Mouse (Mus musculus) myocyte (in vitro differentiated cells): ENCODE results near the gene Crtc3. TPM values are rescaled to one million over a fixed set of nuclear protein-coding genes. Genes with fewer than 3 reads are reported as not detected.

Experiments
- H3K27me3 ChIP-seq: one replicate; pipeline ENCODE4 v1.6.1; 2011; ENCODE audit not compliant: control insufficient read depth, insufficient read depth, insufficient read length
- H3K36me3 ChIP-seq: one replicate; pipeline ENCODE4 v1.6.1; 2011; ENCODE audit not compliant: control insufficient read depth, insufficient read depth
- H3K4me2 ChIP-seq: one replicate; pipeline ENCODE4 v1.6.1; 2011; ENCODE audit warnings: low read depth, control low read depth
- H3K4me3 ChIP-seq: one replicate; pipeline ENCODE4 v1.5.1; 2011; ENCODE audit warnings: mild to moderate bottlenecking, control low read depth, moderate library complexity
- H3K79me2 ChIP-seq: one replicate; pipeline ENCODE4 v1.6.1; 2011; ENCODE audit not compliant: control insufficient read depth, insufficient read depth
- H3ac ChIP-seq: one replicate; pipeline ENCODE4 v1.6.1; 2011; ENCODE audit not compliant: control insufficient read depth, insufficient read length
- CEBPB ChIP-seq: IDR thresholded peaks from 2 replicates; pipeline ENCODE4 v1.6.1; 2011; ENCODE audit warnings: mild to moderate bottlenecking, moderate library complexity; ENCODE audit not compliant: poor library complexity, insufficient read depth, severe bottlenecking
- E2F4 ChIP-seq: IDR thresholded peaks from one replicate; pipeline ENCODE4 v1.6.1; 2011; ENCODE audit warnings: mild to moderate bottlenecking, control low read depth, moderate library complexity; ENCODE audit not compliant: insufficient read depth
- MAX ChIP-seq: IDR thresholded peaks from one replicate; pipeline ENCODE4 v1.6.1; 2011; ENCODE audit warnings: low read depth, mild to moderate bottlenecking, control low read depth
- MYOD1 ChIP-seq, 3 experiments: IDR thresholded peaks; one replicate each; pipeline ENCODE4 v1.6.1; 2011; ENCODE audit warnings: control low read depth in 2 of 3, low read depth in 2 of 3, mild to moderate bottlenecking in 2 of 3, moderate library complexity in 1 of 3; ENCODE audit not compliant: insufficient read length in 2 of 3, control insufficient read depth in 1 of 3
- MYOG ChIP-seq, 3 experiments: IDR thresholded peaks; one replicate each; pipeline ENCODE4 v1.6.1; 2011; ENCODE audit warnings: control low read depth in 2 of 3, low read depth in 2 of 3, mild to moderate bottlenecking in 2 of 3; ENCODE audit not compliant: insufficient read length in 2 of 3, control insufficient read depth in 1 of 3, insufficient read depth in 1 of 3
- POLR2A ChIP-seq: IDR thresholded peaks from one replicate; pipeline ENCODE4 v1.6.1; 2011; ENCODE audit warnings: low read depth, mild to moderate bottlenecking, control low read depth, moderate library complexity; ENCODE audit not compliant: insufficient read length
- POLR2AphosphoS2 ChIP-seq: IDR thresholded peaks from one replicate; pipeline ENCODE4 v1.6.1; 2011; ENCODE audit warnings: low read depth, control low read depth; ENCODE audit not compliant: insufficient read length
- REST ChIP-seq: IDR thresholded peaks from one replicate; pipeline ENCODE4 v1.6.1; 2011; ENCODE audit warnings: mild to moderate bottlenecking, control low read depth, moderate library complexity; ENCODE audit not compliant: insufficient read depth, insufficient read length
- SRF ChIP-seq: IDR thresholded peaks from one replicate; pipeline ENCODE4 v1.6.1; 2011; ENCODE audit warnings: low read depth; ENCODE audit not compliant: control insufficient read depth, insufficient read length
- TCF12 ChIP-seq: IDR thresholded peaks from one replicate; pipeline ENCODE4 v1.6.1; 2011; ENCODE audit warnings: mild to moderate bottlenecking, control low read depth; ENCODE audit not compliant: poor library complexity, insufficient read depth, severe bottlenecking
- TCF3 ChIP-seq: IDR thresholded peaks from one replicate; pipeline ENCODE4 v1.6.1; 2011; ENCODE audit warnings: low read depth, control low read depth; ENCODE audit not compliant: insufficient read length
- USF1 ChIP-seq: IDR thresholded peaks from one replicate; pipeline ENCODE4 v1.6.1; 2011; ENCODE audit warnings: low read depth, mild to moderate bottlenecking, control low read depth, moderate library complexity
- polyA plus RNA-seq: library from polyadenylated mRNA; unstranded; fragments of >200 nt; fragmentation: generic; extraction: Trizol; gene quantifications from one replicate; pipeline ENCODE4 v1.2.1, GENCODE M21; 2012; ENCODE audit warnings: missing spikeins

Crtc3 gene
- polyA plus RNA-seq, 1 experiment, result 6.4 TPM

DNA sequence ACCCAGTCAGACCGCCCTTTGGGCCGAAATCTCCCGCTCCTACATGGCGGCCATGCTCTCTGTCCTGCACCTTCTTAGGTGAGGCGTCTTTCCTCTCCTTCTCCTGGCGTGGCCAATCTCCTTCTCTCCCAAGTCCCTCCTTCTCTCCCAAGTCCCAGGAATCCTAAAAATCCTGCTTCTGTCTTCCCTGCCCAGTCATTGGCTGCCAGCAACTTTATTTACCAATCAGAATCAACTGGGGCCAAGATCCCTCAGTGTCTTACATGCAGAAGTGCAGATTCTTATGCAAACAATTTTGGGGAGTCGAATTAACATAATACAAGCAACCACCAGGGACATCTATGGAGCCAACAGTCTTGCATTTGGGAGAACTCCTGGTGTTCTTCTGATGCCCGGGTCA lies 120.7 kb downstream of the Crtc3 start:
- H3K27me3 ChIP-seq, result peaks cover 33% of the 10 kb centered on the region
- H3K79me2 ChIP-seq, result no peaks in the 10 kb centered on the region
- no peaks in the 10 kb centered on the region for H3K36me3 ChIP-seq
- H3K4me2 ChIP-seq, result no peak overlapping the region
- TF ChIP-seq E2F4 (no peak), MYOD1 (IDR thresholded peaks at IDR 0.05; ENCODE audit: control insufficient read depth in 1 of 3, insufficient read length in 2 of 3, low read depth in 2 of 3) (no peak), MYOG (IDR thresholded peaks at IDR 0.05; ENCODE audit: control insufficient read depth in 1 of 3, insufficient read depth in 1 of 3, insufficient read length in 2 of 3, low read depth in 2 of 3) (no peak), USF1 (no peak), CEBPB (no peak), POLR2AphosphoS2 (no peak), MAX (no peak), REST (no peak), TCF12 (no peak), SRF (no peak), TCF3 (no peak), POLR2A (no peak)
- H3K4me3 ChIP-seq, result no peak overlapping the region
- no peak overlapping the region for H3ac ChIP-seq

DNA sequence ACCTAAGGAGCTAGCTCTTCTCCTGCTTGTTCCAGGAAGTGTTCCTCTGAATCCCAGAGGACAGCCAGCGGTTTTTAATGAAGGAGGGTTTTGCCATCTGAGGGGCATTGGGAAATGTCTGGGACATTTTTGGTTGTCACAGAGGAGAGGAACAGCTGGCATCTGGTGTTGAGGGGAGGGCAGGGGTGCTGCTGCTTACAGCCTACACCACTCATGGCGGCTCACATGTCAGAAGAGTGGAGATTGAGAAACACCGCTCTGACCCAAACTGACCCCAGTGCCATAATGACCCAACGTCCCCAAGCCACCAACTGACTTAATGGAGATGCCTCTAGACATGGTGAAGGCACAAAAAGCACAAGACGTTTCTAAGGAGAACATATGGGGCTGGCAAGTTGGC lies 126.7 kb downstream of the Crtc3 start:
- Histone ChIP-seq H3ac (no peak overlapping the region), H3K4me2 (peak overlapping the region; percentile 4), H3K79me2 (no peaks in the 10 kb centered on the region), H3K27me3 (peaks cover 13% of the 10 kb centered on the region), H3K36me3 (no peaks in the 10 kb centered on the region), H3K4me3 (no peak overlapping the region)
- TF ChIP-seq MYOD1 (IDR thresholded peaks at IDR 0.05; ENCODE audit: control insufficient read depth in 1 of 3, insufficient read length in 2 of 3, low read depth in 2 of 3) (no peak), USF1 (no peak), REST (no peak), MYOG (IDR thresholded peaks at IDR 0.05; ENCODE audit: control insufficient read depth in 1 of 3, insufficient read depth in 1 of 3, insufficient read length in 2 of 3, low read depth in 2 of 3) (no peak), E2F4 (no peak), TCF3 (no peak), POLR2AphosphoS2 (no peak), SRF (no peak), MAX (no peak), TCF12 (no peak), CEBPB (no peak)

DNA sequence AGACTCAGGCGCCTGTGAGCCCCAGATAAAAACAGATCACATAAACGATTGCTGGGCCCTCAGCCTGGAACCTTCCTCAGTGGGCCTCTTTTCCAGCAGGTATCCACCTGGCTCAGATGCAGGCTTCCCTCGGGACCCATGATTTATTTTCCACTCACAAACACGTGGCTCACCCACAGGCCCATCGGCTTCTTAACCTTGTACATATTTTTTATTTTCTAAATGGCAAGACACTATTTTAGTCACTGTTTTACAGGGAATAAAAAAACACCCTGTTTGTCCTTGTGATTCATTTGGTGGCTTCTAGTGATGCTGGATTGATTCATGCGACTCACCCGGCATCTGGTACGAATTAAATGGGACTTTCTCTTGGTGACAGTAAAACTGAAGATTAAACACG lies 127.4 kb downstream of the Crtc3 start:
- peak overlapping the region; percentile 4 for H3K4me2 ChIP-seq
- TF ChIP-seq MYOG (IDR thresholded peaks at IDR 0.05; ENCODE audit: control insufficient read depth in 1 of 3, insufficient read depth in 1 of 3, insufficient read length in 2 of 3, low read depth in 2 of 3) (no peak), CEBPB (no peak), SRF (no peak), E2F4 (no peak), REST (no peak), TCF3 (no peak), USF1 (no peak), POLR2A (no peak), MYOD1 (IDR thresholded peaks at IDR 0.05; ENCODE audit: control insufficient read depth in 1 of 3, insufficient read length in 2 of 3, low read depth in 2 of 3) (no peak), TCF12 (no peak), MAX (no peak), POLR2AphosphoS2 (no peak)
- no peak overlapping the region for H3K4me3 ChIP-seq
- peaks cover 8% of the 10 kb centered on the region for H3K27me3 ChIP-seq
- H3K36me3 ChIP-seq, result no peaks in the 10 kb centered on the region
- no peaks in the 10 kb centered on the region for H3K79me2 ChIP-seq
- H3ac ChIP-seq, result no peak overlapping the region

DNA sequence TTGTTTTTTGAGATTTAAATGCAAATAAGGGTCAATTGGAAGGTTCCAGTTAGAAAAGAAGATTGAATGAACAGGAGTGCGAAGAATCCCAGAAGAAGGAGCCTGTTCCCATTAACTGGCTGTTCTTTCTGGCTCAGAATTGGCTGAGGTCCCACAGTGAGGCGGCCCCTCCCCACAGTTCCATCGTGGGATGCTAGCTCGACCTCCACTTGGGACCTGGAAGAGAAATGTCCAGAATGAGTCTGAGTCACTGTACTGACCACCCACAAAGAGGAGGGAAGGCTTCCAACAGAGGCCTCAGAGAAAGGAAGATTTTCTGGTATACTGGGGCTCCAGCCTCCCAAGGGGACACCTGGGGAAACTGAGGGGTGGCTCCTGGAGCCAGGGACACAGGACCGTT lies 130.1 kb downstream of the Crtc3 start:
- Histone ChIP-seq H3K4me2 (no peak overlapping the region), H3K79me2 (no peaks in the 10 kb centered on the region), H3K36me3 (no peaks in the 10 kb centered on the region), H3ac (no peak overlapping the region), H3K27me3 (no peaks in the 10 kb centered on the region), H3K4me3 (no peak overlapping the region)
- TF ChIP-seq MAX (no peak), POLR2A (no peak), SRF (no peak), CEBPB (no peak), TCF12 (no peak), E2F4 (no peak), TCF3 (no peak), MYOG (IDR thresholded peaks at IDR 0.05; ENCODE audit: control insufficient read depth in 1 of 3, insufficient read depth in 1 of 3, insufficient read length in 2 of 3, low read depth in 2 of 3) (no peak), POLR2AphosphoS2 (no peak), USF1 (no peak), REST (no peak), MYOD1 (IDR thresholded peaks at IDR 0.05; ENCODE audit: control insufficient read depth in 1 of 3, insufficient read length in 2 of 3, low read depth in 2 of 3) (no peak)

DNA sequence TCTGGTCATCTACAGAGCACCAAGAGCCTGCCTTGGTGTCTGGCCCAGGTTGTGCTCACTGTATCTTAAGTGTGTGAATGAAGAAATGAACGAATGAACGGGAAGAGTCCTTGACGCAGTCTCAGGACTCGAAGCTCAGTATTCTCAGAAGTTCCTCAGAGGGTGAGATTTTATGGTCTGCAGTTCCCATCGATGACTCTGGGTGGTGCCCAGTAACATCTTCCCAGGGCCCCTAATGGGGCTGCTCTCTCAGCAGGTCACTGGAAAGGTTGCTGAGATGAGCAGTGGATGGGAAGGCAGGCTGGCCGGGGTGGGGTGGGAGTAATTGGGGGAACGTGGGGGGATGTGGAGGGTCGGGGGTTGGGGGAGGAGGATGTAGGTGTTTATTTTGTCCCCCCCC lies 130.6 kb downstream of the Crtc3 start:
- H3K36me3 ChIP-seq, result no peaks in the 10 kb centered on the region
- no peaks in the 10 kb centered on the region for H3K79me2 ChIP-seq
- H3ac ChIP-seq, result no peak overlapping the region
- no peak overlapping the region for H3K4me3 ChIP-seq
- TF ChIP-seq MAX (no peak), TCF3 (no peak), TCF12 (no peak)
- H3K4me2 ChIP-seq, result no peak overlapping the region
- H3K27me3 ChIP-seq, result no peaks in the 10 kb centered on the region
